Mouse (Mus musculus) testis, adult 2 months (tissue): ENCODE data around the gene Parp9. TPM values are rescaled to one million over a fixed set of nuclear protein-coding genes. Genes with fewer than 3 reads are reported as not detected.

Source experiments
- H3K27ac ChIP-seq: fragments of 200-500 bp; 2 replicates; pipeline ENCODE4 v1.5.1; 2012; ENCODE audit warnings: low read depth, low read length; ENCODE audit not compliant: control insufficient read depth, insufficient read depth
- H3K27me3 ChIP-seq: fragments of 200-500 bp; 2 replicates; pipeline ENCODE4 v1.6.1; 2012; ENCODE audit warnings: mild to moderate bottlenecking, low read length, moderate library complexity; ENCODE audit not compliant: control insufficient read depth, insufficient read depth
- H3K36me3 ChIP-seq: fragments of 200-500 bp; 2 replicates; pipeline ENCODE4 v1.6.1; 2012; ENCODE audit warnings: mild to moderate bottlenecking, low read length; ENCODE audit not compliant: control insufficient read depth, insufficient read depth
- H3K4me1 ChIP-seq: fragments of 200-500 bp; 2 replicates; pipeline ENCODE4 v1.6.1; 2012; ENCODE audit warnings: low read length; ENCODE audit not compliant: control insufficient read depth, insufficient read depth
- H3K4me3 ChIP-seq: fragments of 200-500 bp; 2 replicates; pipeline ENCODE4 v1.5.1; 2012; ENCODE audit warnings: low read depth, mild to moderate bottlenecking, low read length, moderate library complexity, mixed read lengths; ENCODE audit not compliant: control insufficient read depth
- CTCF ChIP-seq: fragments of 200-500 bp; IDR thresholded peaks from 2 replicates; pipeline ENCODE4 v1.5.1; 2012; ENCODE audit warnings: low read depth, mild to moderate bottlenecking, inconsistent platforms, low read length, moderate library complexity; ENCODE audit not compliant: control insufficient read depth, insufficient read depth, insufficient replicate concordance
- POLR2A ChIP-seq: fragments of 200-500 bp; IDR thresholded peaks from 2 replicates; pipeline ENCODE4 v1.6.1; 2012; ENCODE audit warnings: low read depth, mild to moderate bottlenecking, inconsistent platforms, low read length, moderate library complexity; ENCODE audit not compliant: control insufficient read depth
- polyA plus RNA-seq: library from polyadenylated mRNA; depleted of rRNA; stranded (reverse); fragments of >200 nt; gene quantifications from 2 replicates; pipeline ENCODE4 v1.2.3, GENCODE M21; 2012

The Parp9 gene
- polyA plus RNA-seq, 1 experiment: 0.38 TPM

DNA sequence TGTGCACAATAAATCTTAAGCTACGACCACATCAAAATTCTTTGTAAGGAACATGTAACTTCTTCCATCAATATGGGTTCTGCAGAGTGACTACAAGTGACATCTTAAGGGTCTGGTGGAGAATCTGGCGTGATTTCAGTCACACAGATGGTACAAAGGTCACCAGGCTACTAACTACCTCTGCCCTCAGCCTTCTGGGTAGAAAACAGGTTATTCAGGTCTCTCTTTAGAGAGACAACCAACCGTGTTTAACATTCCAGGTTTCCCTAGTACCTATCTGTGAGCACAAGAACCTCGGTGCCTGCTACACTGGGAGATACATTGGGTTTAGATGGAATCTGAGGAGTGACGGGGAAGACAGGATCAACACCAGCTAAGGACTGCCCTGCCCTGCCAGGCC is 24.0 kb upstream of the Parp9 start:
- Histone ChIP-seq H3K27ac (no peak overlapping the region), H3K4me3 (no peak overlapping the region), H3K36me3 (no peaks in the 10 kb centered on the region), H3K27me3 (no peaks in the 10 kb centered on the region), H3K4me1 (no peaks in the 10 kb centered on the region)
- TF ChIP-seq CTCF (no peak), POLR2A (no peak)

DNA sequence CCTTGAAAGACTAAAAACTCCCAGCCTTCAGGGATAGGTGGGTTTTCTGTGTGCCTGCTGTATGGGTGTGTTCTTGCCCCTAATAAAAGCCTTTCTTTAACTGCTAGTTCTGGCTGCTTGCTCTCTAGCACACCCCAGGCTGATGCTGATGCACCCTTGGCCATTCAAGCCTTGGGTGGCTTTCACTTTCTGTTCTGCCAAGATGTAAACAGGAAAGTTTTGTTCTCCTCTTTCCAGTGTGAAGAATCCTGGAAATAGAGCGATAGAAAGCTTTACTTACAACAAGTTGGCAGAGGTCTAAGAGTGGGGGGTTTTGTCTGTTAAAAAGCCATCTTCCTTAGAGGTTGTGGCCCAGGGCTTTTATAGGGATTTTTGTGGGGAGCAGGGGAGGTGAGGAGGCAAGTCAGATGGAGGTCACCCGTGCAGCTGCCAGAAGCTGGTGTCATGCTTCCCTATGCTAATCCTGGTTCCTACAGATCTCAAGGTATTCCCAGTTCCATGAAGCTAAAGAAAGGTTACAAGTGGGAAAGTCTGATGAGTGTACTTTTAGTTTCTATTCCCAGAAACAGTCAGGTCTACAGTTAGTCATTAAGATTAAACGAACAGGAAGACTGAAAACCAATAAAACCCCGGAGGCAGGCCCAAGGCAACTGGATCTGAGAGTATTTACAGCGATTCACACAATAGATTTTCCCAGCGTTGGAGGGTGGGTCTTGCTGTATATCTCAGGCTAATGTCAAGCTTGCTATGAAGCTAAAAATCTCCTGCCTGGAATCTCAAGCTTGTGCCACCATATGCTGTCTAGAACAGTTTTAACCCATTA is 19.3 kb upstream of the Parp9 start:
- Histone ChIP-seq H3K4me3 (no peak overlapping the region), H3K27me3 (no peaks in the 10 kb centered on the region), H3K4me1 (no peaks in the 10 kb centered on the region), H3K36me3 (no peaks in the 10 kb centered on the region), H3K27ac (no peak overlapping the region)
- TF ChIP-seq POLR2A (no peak), CTCF (no peak)

GRCm38 (mm10) chr16:35921676-35922235 is 16.5 kb upstream of the Parp9 start:
- H3K4me1 ChIP-seq: no peaks in the 10 kb centered on the region
- H3K4me3 ChIP-seq: no peak overlapping the region
- H3K27me3 ChIP-seq: no peaks in the 10 kb centered on the region
- no peak overlapping the region for H3K27ac ChIP-seq
- TF ChIP-seq CTCF (no peak), POLR2A (no peak)
- H3K36me3 ChIP-seq: no peaks in the 10 kb centered on the region

DNA sequence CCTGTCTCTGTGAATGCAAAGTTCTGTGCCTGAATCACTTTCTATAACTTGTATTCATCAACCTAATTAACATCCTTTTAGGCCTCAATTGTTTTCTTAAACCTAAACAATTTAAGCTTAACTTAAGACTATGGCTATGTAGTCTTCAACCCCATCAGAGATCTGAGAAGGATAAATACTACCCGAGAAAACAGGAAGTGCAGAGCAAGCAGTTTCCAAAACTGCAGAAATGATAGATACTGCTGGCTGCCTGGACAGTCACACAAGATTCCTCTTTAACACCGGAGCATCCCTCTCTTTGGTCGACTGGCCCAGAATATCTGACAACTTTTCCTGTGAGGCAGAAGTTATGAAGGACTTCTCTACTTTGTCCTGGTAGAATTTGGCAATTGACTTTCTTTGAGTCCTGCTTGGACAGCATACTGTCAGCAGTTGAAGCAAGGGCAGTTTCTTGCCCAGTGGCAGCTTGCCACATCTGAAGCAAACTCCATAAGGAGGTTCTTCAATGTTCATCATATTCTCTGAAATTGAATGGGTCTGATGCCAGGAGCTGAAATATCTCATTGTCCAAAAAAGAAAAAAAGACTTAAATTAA is 15.9 kb upstream of the Parp9 start:
- H3K27ac ChIP-seq: no peak overlapping the region
- H3K36me3 ChIP-seq: no peaks in the 10 kb centered on the region
- H3K4me3 ChIP-seq: no peak overlapping the region
- TF ChIP-seq POLR2A (no peak), CTCF (no peak)
- no peaks in the 10 kb centered on the region for H3K27me3 ChIP-seq
- no peaks in the 10 kb centered on the region for H3K4me1 ChIP-seq

DNA sequence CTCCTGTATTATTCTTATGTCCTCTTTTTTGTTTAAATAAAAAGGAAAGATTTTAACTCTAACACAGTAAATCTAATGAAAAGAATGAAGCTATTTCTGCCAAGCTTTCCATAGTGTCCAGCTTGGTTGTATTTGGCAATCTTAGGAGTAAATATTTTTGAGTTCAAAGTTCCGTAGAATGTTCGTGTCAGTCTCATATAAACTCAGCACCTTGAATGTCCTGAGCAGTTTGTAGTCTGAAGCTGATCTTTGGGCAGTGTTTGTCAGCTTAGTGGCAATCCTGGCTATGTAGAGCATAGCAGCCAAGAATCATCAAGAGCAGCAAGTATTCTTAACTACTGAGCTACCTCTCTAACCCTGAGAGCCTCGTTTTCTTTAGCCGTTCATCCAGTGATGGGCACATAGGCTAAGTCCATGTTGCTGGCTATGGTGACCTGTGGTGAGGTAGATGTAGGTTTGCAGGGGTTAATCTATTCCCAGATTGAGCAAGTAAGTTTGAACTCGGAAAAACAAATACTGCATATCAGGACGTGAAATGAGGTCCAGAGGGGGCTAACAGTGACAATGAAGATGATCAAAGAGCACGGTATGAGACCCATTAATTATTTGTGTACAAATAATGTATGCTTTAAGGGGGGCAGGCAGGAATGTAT is 14.6 kb upstream of the Parp9 start:
- Histone ChIP-seq H3K27me3 (no peaks in the 10 kb centered on the region), H3K27ac (no peak overlapping the region), H3K4me3 (no peak overlapping the region), H3K36me3 (no peaks in the 10 kb centered on the region), H3K4me1 (no peaks in the 10 kb centered on the region)
- no peak for TF ChIP-seq CTCF
- no peak for TF ChIP-seq POLR2A

- Histone ChIP-seq H3K27ac (no peak overlapping the region), H3K27me3 (no peaks in the 10 kb centered on the region), H3K36me3 (no peaks in the 10 kb centered on the region), H3K4me1 (no peaks in the 10 kb centered on the region), H3K4me3 (no peak overlapping the region)
- no peak for TF ChIP-seq POLR2A
- TF ChIP-seq CTCF: no peak
Measured at GRCm38 (mm10) chr16:35924341-35924740, 13.9 kb upstream of the Parp9 start.
